Mouse (Mus musculus) right cerebral cortex, postnatal 4 days (tissue): ENCODE measurements around the gene Nup210.
"Not testable (repeated sequence)": the region's sequence is repeated elsewhere in the genome, so short reads cannot be mapped to it uniquely, and the experiment has no call there.

ENCODE experiments used
- DNase-seq: peaks from one replicate; pipeline ENCODE4 v3.0.0-alpha.2; 2022

Gene Nup210

DNA sequence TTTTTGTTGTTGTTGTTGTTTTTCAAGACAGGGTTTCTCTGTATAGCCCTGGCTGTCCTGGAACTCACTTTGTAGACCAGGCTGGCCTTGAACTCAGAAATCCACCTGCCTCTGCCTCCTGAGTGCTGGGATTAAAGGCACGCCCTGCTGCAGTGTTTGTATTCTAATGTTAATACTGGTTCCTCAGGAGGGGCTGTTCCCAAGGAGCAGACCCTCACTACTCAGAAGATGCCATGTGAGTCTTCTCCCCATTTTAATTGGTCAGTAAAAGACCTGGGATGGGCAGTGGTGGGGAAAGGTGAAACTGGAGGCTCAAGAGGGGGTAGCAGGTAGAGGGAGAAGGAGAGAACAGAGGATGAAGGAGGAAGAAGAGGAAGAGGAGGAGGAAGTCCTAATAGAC lies 13.2 kb downstream of the Nup210 start:
- DNase-seq, result not testable (repeated sequence)

DNA sequence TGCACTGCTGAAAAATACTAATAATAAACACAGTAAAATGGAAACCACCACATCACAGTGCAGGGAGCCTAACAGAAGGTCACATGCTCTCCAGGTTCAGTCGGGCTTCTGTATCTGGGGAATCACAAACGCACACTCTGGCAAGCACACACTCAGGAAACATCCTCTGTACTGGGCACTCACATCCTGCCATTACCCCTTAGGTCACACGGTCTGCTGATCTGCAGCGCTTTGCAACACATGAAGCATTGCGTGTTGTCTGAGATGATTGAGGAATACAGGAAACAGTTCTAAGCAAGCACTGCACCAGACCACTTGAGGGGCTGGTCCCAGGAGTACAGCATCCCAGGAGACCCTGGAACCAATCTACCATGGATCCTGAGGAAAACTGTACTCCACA lies 16.0 kb downstream of the Nup210 start:
- DNase-seq, result no peak

DNA sequence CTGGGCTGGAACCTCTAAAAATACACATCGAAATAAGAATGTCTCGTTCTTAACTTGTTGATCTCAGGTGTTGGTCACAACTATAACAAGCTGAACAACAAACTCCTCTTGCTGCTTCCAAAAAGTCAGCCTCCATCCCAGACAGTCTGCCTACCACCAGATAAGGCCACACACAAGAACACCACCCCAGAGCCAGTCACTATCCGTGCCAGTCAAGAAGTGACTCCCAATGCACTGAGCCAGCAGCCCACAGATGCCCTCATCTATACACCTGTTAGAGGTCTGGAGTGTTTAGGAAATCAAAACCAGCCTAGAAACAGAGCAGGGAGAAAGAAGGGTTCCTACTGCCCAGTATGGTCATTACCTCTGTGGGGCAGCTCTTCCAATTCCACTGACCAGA lies 18.8 kb downstream of the Nup210 start:
- no peak for DNase-seq

DNA sequence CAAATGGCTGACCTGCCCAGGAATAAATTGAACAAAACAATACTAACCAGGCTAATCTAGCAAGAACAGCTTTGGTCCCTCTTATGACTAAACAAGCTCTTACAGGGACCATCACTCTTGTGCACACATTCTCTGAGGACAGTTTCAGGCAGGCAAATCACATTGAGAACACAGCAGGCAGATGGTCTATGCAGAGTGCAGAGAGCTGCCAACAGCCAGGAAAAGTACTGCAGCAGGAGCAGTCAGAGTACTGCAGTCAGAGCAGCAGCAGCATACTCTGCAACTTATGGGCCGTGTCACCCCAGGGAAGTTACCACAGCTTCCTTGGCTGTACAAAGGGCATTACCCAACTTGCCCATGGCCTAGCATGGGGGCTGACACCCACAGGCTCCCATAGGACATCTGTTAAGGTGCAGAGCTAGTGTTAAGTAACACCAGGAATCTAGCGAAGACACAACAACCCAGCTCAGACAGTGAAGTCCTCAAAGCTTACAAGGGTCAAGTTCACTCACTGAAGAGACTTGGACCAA lies 21.5 kb downstream of the Nup210 start:
- DNase-seq, result no peak

DNA sequence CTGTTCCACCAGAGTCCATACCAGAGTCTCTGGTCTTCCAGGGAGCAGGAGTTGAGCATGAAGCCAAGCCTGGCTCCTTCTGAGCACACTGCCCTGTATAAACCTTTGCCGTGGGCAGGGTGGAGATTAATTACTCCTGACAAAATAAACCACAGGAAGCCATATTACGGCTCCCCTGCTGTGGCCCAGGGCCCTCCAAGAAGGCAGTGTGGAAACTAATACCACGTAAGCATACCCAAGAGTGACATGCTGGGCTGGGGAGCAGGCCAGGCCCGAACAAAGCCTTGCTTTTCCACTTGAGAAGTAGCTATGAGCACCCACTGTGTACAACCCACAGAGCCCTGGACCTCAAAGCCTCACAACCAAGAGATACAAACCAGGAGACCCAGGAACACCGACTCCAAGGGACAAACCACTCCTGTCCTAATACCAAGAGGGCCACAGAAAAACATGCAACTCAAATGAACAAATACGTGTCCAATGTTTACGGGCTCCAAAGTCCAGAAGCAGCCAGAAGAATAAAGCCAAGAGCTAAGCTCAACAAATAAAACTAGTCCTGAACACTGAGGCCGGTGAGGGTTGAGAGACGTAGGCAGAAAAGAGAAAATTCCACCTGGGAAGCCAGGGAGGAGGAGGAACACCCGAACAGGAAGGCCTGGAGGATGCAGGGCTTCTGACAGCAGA lies 24.3 kb downstream of the Nup210 start:
- DNase-seq, result no peak

DNA sequence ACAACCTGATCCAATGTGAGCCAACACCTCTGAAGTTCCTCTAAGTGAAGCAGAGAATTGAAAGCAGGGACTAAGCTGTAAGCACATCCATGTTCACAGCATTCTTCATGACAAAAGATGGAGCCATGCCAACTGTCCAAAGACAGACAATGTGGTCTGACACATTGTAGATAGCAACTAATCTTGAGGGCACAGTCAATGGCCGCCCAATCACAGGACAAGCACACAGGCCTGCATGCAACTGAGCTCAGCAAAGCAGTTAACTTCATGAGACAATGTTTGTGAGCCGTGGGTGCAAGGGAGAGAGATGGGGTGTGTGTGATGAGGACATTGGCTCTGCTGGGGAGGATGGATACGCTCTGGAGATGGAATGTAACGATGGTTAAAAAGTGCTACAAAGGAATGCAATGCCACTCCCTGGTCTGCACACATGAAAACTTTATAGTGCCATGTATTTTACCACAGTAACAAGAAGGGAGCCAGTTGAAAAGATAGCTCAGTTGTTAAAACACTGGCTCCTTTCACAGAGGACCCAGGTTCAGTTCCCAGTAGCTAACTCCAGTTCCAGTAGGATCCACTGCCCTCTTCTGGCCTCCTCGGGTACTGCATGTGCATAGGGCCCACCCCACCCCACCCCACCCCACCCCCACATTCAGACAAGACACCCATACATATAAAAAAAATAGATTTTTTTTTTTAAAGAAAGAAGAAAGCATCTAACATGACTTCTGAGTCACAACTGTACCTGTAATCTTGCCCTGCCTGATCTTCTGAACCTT lies 31.3 kb downstream of the Nup210 start:
- no peak for DNase-seq

DNA sequence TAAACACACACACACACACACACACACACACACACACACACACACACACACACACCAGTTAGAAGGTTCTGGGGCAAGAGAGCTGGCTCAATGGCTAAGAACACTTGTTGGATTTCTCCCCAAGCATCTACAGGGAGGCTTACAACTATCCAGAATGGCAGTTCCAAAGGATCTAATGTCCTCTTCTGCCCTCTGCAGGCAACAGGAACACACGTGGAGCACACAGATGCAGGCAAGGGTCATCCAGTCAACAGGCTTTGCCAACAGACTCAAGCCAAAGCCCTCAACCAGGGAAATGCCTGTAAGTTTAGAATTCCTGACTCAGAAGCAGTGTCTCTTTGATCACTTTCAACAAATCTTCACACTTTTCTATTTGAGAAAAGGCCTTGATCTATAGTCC lies 36.6 kb downstream of the Nup210 start:
- no peak for DNase-seq

DNA sequence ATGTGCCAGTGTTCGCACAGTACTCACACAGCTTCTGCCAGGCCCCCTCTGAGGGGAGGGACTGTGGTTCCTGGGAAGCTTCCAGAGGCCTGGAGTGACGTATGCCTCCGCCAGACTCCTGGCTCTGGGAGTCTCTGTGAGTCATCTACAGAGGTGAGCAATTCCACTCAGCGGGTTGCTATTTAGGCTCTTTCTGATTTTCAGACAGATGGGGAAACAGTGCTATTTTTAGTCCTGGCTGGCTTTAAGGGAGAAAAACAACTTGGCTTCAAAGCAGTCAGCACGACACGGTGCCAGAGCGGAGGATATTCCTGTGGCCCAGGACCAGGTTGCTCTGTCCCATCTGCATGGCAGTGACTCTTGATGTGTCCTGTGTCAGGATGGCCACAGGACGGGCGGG lies 40.4 kb downstream of the Nup210 start:
- DNase-seq, result peak; percentile 61

DNA sequence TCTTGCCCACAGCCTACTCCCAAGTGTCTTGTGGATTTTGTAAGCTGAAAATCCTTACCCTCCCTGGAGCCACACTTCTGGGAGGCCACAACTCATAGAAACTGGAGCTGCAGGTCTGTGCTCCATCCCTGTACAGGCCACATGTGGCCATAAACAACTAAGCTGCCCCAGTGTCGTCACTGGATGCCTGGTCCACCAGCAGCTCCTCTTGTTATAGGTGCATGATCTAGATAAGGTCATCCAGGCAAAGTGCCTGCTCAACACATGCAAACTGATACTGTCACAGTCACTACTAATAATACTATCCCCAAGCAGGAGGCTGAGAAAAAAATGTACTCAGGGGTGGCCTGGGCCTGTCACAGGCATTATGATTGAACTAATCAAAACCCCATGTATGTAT lies 48.1 kb downstream of the Nup210 start:
- no peak for DNase-seq

DNA sequence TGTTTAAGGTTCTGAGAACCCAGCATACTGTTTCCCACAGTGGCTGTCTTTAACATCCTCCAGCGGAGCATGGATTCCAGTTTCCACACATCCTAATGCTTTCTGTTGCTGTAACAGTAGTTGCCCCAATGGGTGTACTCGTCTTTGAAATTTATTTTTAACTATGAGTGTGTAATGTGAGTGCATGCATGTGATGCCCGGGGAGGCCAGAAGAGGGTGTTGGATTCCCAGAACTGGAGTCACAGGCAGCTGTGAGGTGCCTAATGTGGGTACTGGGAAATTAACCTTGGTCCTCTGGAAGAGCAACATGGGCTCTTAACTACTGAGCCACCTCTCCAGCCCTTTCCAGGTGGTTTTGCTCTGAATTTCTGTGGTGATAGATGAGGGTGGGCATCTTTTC lies 49.6 kb downstream of the Nup210 start:
- no peak for DNase-seq

DNA sequence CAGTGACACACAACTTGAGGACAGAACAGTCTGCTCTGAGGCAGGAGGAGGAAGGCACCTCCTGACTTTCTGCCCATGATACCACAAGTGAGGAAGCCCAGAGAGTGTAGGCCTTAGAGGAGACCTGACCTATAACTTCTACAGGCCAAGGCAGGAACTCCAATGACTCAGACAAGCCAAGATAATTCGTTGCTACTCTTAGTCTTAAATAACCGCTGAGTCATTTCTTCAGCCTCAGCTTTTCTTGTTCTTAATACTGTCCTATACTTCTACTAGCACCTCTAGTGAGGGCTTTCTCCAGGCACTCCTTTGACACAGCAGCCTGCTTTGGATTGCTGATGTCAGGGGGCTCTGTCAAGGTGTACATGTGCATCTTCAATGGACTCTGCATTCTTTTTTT lies 55.3 kb downstream of the Nup210 start:
- DNase-seq, result no peak

DNA sequence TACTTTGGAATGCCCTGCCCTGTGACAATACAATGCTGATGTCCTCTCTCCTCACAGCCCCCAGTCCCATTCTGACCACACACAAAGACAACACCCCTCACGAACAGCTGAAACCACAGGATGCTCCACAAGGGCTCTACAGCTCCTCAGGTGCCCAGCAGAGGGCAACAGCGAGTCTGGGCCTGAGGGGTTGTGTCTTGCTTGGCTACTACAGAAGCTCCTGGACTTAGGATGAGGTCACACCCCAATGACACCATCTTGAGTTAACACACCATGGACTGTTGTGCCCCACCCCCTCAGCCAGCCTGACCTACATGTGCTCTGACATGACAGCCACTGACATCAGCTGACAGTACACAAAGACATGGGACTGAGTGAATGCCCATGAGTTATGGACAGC lies 56.9 kb downstream of the Nup210 start:
- peak; percentile 39 for DNase-seq

DNA sequence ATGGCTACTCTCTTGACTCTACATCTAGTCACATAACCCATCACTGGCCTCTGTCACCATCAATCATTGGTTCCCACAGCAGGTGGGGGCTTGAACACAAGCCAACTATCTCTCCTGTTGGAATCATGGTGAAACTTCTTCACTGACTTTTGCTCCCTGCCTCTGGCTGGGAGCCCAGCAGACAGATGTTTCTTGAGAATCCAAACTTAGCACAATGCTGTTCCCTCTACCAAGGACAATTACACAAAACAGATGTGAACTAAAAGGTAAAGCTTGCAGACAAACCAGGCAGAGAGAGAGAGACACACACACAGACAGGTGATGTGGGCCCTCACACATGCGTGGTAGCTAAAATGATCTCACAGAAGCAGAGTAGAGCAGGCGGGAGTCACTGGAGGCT lies 58.6 kb downstream of the Nup210 start:
- DNase-seq, result no peak

DNA sequence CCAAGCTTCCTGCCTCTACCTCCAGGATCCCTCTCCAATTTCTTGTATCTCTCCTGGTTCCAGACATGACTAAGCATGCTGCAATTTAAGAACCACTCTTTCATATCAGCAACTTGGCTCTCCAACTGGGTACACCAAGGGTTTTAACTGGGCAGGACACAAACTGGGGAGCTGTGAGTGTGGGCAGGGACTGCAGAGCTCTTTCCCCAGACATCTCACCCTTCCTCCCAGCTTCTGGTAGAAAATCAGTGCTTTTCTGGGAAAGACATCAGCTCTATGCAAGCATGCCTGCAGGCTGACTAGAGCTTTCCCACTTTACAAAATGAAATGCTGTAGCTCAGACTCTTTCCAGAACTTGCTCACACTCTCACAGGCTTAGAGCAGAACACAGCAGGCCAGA lies 60.3 kb downstream of the Nup210 start:
- no peak for DNase-seq

DNA sequence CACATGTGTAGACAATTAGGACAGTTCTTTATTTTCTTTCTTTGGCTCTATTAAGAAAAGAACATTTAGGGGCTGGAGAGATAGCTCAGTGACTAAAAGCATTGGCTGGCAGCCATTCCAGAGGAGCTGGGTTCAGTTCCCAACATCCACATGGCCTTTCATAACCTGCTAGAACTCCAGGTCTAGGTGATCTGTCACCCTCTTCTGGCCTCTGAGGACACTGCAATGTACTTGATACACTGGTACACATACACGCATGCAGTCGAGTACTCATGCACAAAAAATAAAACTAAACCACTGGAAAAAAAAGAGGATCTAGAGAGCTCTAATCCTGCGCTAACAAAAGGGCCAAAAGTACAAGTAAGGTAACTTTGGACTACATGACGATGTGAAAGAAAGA lies 64.1 kb downstream of the Nup210 start:
- no peak for DNase-seq

DNA sequence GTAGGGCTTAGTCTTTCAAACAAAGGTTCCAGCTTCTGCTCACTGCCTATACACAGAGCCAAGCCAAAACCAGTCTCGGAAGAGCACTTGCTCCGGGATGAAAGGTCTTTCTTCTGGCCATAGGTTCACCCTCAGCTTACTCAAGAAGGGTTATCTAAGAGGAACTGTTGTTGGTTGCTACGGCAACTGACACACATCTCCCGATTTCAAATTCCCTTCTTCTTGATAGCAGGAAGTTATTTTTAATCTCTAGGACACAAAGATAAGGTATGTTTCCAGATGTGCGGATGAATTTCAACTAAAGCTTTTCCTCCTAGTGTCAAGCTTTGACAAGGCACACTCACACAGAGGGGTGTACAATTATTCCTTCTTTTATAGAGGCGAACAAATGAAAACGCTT lies 68.6 kb downstream of the Nup210 start:
- DNase-seq, result no peak

DNA sequence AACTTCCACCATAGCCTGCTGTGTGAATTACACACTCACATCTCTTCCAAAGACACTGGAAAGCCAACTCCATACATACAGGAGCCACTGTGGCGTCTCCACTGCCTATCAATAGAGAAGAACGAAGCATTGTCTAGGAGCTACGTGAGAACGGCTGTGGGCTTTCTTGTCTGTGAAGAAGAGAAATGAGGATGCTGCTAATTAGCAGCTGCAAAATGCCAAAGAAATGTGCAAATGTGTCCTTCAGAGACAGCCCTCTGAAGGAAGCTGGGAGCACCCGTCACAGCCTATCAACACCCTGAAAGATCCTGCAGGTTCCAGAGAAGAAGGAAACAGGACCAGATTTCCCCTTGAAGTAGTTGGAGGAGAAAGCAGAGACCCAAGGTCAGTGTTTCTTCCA lies 69.2 kb downstream of the Nup210 start:
- DNase-seq, result no peak

DNA sequence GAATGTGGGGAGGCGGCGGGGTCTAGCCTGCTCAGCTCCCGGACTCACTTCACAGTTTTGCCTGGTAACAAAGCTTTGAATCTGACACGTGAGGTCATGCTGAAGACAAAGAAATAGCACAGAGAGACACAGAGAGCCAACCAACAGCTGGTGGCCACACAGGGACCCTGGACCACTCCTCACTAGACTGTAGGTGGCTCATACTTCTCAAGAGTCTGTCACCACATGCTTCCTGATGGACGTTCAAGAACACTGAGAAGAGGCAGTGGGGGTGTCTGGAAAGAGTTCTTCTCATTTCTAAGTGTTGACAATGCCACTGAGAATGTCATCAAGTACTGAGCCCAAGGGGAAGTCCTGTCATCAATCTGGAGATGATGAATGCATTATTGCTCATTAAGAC lies 70.4 kb downstream of the Nup210 start:
- DNase-seq, result no peak

DNA sequence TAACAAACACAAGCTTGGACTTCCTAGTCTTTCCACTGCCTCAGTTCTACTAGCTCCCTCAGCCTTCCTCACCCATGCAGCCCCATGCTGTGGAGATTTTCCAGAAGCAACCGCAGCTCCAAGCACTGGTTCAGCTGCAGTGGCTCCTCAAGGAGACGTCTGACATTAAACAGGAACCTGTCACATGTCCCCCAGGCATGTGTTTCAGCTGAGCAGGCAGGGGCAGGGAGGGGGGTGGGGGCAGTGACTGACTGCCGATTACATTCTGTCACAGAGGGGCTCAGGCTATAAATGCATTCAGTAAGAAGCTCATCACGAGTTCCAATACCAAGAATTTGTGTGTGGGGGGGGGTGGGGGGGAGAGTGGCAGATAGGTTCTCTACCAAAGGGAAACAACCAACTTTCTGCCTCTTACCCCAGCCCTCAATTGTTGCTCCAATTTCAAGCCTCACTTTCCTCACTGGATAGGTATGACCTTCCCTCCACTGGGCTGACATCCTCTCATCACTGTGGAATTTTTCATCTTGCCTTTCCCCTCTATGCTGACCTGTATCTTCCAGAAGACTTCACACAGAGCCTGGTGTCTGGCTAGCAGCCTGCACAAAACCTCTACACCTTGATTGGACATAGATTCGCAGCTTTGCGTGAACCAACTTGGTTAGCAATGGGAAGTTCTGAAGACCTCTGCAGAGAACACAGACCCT lies 71.8 kb downstream of the Nup210 start:
- no peak for DNase-seq

DNA sequence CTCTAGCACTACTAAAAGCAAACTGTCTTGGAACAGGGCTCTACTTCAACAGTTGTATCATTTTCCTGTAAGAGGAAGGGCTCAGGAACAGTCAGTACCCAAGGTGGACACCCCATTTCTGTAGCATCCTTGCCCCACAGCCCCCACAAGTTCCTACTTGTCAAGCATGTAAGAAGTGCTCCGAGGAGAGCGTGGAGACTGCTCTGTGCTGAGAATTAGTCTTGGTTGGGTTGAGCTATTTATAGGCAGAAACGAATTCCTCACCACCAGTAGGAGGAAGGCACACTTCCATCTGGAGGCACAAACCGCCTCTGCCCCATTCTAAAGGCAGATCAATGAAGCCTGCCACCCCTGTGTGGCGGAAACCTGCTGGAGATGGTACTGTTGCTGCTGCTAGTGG lies 75.3 kb downstream of the Nup210 start:
- no peak for DNase-seq

DNA sequence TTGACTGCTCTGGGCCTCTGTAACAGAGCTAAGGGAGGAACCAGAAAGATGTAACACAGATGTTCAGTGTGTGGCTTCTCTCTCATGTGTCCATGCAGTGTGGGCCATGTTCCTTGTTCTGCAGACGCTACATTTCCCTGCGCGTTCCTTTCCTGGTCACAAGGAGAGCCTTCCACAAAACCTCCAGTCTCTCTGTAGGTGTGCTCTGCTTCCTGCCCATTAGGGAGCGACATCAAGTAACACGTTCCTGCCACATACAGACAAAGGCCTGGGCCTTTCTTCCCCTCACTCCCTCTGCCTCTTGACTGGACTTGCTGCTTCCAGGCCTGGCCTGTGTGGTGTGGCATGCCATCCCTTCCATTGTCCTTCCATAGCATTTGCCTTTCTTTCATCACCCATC lies 88.4 kb downstream of the Nup210 start:
- DNase-seq, result no peak

DNA sequence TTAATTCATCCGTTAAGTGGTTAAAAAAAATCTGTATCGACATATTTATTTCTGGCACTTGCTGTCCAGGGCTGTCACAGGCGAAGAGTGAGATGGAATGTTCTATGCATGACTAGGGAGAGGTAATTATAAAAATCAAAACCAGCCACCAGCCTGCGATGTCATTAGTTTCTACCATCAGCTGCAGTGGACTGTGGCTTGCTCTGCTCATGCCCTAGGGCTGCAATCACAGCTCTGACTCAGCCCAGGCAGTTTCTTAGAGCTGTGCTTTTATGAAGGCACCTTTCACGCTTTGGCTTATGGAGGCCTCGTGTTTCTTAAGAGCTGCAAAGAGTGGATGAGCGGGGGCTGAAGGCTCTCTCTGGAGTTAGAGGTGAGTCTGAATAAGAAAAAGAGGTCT lies 95.8 kb downstream of the Nup210 start:
- no peak for DNase-seq

DNA sequence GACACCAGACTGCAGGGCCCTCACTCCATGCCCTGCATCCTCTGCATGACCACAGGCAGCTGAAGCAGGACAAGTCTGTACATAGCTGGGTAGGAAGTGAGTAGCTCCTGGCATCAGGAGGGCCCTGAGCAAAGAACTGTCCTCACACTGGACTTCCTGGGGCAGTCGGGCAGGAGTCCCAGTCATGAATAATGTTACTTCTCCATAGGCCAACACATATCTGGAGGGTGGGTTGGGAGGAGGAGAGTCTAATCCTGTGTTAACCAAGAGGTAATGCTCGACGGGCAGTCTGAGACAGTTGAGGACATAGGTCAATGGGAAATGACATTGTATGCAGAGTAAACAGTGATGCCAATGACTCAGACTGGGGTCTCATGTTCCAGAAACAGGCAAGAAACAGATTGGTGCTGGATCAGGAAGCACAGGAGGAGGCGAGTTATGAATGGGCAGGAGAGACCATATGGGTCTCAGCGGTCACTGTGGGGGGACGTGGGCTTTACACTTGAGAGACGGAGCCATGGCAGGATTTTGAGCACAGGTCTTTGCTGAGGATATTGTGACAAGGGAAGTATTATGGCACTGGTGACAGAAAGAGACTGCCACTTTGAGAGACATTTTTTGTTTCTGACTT lies 99.9 kb downstream of the Nup210 start:
- DNase-seq, result no peak
